Mouse (Mus musculus) fat pad, adult 2 months (tissue): ENCODE results near the gene Pbrm1.

Source experiments
- DNase-seq: peaks from one replicate; pipeline ENCODE4 v3.0.0-alpha.2; 2011; ENCODE audit warnings: low read depth, low spot score; ENCODE audit errors: extremely low read depth

The Pbrm1 gene

GRCm38 (mm10) chr14:31079313-31080028, 60.5 kb downstream of the Pbrm1 start:
- DNase-seq = no peak

- DNase-seq = no peak
Observed at GRCm38 (mm10) chr14:31081147-31081546, 62.2 kb downstream of the Pbrm1 start.

DNA sequence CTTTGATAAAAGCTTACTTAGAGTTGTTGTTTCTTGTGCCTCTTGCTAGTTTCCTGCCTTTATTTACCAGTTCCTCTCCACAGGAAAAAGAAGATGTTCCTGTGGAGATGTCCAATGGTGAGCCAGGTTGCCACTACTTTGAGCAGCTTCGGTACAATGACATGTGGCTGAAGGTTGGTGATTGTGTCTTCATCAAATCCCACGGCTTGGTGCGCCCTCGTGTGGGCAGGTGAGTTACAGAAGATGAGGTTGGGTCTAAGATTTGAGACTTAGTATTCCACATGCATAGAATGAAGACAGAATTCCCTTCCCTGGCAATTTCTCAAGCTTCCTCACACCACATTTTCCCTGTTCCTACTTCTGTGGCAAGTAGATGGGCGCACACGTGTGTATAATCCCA, 68.5 kb downstream of the Pbrm1 start:
- DNase-seq = no peak

DNA sequence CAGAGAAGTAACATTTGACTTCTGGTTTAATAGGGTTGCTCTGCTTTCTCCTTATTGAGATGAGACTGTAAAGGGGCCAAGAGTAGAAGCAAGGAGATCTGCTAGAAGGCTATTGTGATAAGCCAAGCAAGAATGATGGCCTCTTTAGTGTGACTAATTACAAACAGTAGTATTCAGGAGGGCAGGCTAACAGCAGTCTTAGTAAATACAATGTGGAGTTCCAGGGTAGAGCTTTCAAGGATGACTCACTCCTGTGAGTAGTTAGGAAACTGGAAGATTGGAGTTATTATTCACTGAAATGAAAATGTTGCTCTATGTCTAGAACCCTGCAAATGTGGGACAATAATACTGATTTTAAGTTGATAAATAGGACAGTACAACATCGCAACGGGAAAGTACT, 69.6 kb downstream of the Pbrm1 start:
- DNase-seq = no peak

GRCm38 (mm10) chr14:31089918-31090317, 71.0 kb downstream of the Pbrm1 start:
- DNase-seq = no peak

DNA sequence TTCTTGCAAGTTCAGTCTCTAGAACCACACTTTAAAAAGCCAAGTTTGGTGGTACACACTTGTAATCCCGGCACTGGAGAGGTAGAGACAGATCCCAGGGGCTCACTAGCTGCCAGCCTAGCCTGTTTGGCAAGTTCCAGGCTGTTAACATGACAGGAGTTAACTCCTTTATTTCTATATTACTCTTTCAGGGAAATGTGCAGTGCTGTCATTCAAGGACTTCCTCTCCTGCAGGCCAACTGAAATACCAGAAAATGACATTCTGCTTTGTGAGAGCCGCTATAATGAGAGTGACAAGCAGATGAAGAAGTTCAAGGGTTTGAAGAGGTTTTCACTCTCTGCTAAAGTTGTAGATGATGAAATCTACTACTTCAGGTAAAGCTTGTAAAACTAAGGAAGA, 86.2 kb downstream of the Pbrm1 start:
- no peak for DNase-seq

DNA sequence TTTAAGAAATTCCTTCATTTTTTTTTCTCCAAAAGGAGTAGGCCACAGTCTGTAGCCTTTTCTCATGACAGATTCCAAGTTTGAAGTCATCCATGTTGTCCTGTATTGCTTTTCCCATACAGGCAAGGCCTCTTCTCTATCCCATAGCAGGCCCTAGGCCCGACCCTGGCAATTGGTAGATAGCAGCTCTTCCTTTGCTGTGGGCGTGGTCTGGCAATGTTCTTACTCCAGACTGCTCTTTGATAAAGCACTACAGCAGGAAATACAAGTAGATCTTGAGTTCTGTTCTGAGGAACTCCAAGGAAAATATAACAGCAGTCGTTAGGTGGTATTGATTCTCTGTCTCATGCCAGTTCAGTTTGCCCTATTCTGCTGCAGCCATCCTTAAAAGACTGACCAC, 91.7 kb downstream of the Pbrm1 start:
- DNase-seq = no peak

GRCm38 (mm10) chr14:31112187-31112586, 93.2 kb downstream of the Pbrm1 start:
- DNase-seq = peak; percentile 50

GRCm38 (mm10) chr14:31114011-31114410, 95.1 kb downstream of the Pbrm1 start:
- DNase-seq = no peak

- no peak for DNase-seq
Observed at GRCm38 (mm10) chr14:31115522-31115921, 96.6 kb downstream of the Pbrm1 start.

DNA sequence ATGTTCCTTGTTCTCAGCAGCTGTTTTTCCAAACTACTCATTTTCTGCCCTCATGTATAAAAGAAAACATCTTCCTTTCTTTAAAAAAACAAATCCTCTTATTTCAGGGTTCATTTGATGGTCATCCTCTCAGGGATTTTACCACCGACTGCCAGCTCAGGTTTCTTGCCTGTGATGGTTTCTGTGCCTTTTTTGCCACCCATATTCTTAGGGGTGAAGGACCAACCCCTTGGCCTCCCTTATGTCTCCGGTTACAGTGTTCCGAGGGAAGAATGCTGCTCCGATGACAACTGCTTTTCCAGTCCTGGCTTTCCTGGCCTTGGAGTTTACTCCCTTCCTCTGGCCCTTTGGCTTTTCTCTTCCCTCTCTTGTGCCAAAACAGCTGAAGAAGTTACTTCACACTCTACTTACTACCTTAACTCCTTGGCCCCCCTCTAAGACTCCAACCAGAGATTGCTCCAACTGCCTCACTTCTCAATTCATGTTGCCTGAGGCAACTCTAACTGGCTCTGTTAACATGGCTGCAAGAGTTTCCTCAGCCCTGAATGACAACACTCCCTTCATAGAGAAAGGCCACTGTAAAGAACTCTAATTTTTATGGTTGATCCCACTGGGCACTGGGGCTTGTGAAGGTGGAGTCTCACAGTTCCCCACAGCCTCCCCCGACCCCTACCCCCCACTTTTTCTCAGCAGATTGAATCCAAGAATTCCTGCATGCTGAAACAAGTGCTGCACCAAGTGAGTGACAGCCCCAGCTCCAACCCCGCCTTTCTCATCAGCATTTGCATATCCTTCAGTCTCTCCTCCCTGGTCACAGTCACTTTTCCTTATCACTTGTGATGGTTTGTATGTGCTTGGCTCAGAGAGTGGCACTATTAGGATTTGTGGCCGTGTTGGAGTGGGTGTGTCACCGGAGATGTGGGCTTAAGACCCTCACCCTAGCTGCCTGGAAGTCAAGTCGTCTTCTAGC, 106.5 kb downstream of the Pbrm1 start:
- DNase-seq = peak; percentile 57

GRCm38 (mm10) chr14:31126826-31127225, 107.9 kb downstream of the Pbrm1 start:
- DNase-seq = no peak

GRCm38 (mm10) chr14:31128101-31128825, 109.3 kb downstream of the Pbrm1 start:
- DNase-seq = no peak

- peak; percentile 74 for DNase-seq
Observed at GRCm38 (mm10) chr14:31128826-31129219, 109.9 kb downstream of the Pbrm1 start, which contains the start of gene Smim4. TSS of gene Smim4 (minus strand) at chr14:31128956.

DNA sequence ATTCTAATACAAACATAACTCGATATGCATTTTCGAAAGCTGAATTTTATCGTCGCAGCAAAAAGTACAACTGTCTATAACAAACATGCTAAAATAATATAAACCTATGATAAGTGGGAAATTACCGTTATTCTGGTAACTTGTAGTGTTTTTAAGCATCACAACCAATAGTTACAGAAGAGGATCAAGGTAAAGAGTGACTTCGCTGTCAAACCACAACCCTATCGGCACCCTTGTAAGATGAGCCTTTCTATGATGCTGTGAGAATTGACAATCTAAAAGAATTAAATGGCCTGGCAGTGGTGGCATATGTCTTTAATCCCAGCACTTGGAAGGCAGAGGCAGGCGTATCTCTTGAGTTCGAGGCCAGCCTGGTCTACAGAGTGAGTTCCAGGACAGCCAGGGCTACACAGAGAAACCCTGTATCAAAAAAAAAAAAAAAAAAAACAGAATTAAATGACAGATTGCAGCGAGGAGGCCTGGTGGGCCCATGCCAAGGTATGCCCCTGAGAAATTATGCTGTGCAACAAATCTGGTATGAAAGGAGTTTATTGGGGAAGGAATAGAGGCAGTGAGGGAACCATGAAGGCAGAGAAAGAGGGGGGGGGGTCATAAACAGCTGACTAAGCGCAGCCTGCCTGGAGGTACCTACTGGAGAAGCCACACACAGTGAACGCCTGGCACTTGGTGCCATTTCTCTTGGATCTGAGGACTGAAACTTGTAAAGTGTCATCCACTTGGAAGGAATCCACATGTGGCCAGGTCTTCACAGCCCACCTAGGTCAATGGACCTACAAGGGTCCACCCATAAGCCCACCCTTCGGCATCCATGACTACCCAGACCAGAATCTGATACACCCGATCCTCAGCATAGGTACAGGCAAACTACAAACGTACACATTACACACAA, 110.6 kb downstream of the Pbrm1 start:
- no peak for DNase-seq

DNA sequence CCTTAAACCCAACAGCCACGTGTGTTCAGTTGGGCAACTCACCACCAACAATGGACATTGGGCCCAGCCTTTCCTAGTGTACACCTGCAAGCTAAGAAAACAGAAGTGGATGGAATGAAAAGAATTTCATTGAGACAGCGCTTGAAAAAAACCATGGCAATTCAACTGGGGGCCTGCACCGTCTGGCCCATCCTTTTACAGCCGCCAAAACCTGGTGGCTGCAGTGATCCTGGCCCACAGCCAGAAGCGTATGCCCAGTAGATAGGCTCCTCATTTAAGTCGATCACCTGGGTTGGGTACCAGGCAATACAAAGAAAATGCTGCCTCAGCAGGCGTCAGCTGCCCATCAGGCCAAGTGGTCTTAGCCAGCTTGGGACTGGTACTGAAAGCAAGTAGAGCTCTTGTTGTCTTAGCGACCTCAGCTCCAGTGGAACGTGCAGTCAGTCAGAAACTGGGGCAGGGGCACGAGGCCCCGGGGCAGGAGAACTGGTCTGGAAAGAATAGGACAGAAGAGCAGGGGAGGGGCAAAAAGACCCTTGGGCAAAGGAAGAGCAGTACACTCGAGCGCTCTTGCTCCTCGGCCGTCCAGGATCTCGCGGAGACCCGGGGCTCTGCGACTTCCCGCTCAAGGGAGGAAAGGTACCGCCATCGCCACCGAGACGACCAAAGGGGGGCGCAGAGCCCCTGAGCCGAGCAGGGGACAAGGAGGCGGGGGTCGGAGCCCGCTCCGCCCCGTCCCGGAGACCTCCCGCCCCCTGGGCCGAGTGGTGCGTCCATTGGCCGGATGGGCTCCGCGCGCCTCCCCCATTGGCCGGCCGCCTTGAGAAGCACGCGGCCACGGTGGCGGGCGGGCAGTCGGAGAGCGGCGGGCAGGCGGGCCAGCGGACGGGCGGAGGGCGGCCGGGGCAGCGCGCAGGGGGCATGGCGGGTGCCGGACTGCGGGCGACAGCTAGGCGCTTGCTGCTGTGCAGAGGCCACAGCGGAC, 111.6 kb downstream of the Pbrm1 start, which contains the start of gene Nt5dc2:
Gene Nt5dc2 (plus strand): TSS at position 818 of the 985 bp plus-strand sequence.
- no peak for DNase-seq

GRCm38 (mm10) chr14:31131272-31131821, 112.4 kb downstream of the Pbrm1 start:
- DNase-seq = no peak

DNA sequence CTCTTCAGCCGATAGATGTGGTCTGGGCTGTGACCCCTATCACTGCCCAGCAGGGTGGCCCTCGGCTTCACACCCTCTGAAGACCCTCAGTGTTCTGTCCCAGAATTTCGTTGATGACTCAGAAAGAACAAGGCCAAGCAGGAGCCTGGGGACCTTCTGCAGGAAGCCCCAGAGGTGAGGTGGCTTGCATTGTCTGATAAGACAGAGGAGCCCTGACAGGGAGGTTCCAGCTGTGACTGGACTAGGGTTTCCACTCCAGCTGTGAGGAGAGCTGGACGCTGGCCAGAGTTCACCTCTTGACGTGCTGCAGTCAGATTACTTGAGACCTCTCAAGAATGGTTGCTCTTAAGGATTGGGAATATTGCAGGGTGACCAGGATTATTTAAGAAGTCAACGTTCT, 113.1 kb downstream of the Pbrm1 start:
- DNase-seq = no peak
